Mouse (Mus musculus) urinary bladder, postnatal 4 days (tissue): ENCODE measurements around the gene Ptgir.

Source experiments
- DNase-seq, 2 experiments: peaks; one replicate each; pipeline ENCODE4 v3.0.0; 2021 to 2022; ENCODE audit warnings: low spot score in 2 of 2

Ptgir gene

DNA sequence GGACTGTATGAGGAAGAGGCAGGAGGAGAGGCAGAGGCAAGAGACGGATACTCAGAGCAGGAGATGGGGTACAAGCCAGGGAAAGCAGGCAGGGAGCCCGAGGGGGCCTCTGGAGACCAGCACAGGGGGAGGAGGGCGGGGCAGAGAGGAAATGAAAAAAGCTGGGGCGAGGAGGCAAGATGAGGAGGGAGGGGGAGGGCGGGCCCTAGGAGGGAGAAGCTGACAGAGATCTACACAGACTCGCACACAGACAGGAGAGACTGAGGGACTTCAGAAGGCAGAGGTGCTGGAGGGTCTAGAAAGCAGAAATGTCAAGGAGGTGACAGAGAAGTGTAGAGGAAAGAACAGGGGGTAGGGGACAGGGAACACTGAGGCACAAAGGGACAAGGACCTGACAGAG lies at the start of gene Ptgir:
Ptgir (plus strand) TSS at position 210 of the 400 bp plus-strand sequence.
- DNase-seq: peak in 1 of 2 experiments; percentile 63

DNA sequence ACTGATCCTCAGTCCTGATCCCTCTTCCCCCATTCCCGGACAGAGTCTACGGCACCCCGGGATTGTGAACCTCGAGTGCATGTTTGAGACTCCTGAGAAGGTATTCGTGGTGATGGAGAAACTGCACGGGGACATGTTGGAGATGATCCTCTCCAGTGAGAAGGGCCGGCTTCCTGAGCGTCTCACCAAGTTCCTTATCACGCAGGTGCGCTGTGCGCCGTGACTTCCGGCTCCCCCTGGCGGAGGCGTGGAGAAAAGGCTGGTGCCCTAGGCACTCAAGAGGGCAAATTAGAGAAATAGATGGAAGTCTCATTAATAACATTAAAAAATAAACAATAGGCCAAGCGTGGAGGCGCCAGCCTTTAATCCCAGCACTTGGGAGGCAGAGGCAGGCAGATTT lies 48.0 kb upstream of the Ptgir start:
- no peak for DNase-seq

DNA sequence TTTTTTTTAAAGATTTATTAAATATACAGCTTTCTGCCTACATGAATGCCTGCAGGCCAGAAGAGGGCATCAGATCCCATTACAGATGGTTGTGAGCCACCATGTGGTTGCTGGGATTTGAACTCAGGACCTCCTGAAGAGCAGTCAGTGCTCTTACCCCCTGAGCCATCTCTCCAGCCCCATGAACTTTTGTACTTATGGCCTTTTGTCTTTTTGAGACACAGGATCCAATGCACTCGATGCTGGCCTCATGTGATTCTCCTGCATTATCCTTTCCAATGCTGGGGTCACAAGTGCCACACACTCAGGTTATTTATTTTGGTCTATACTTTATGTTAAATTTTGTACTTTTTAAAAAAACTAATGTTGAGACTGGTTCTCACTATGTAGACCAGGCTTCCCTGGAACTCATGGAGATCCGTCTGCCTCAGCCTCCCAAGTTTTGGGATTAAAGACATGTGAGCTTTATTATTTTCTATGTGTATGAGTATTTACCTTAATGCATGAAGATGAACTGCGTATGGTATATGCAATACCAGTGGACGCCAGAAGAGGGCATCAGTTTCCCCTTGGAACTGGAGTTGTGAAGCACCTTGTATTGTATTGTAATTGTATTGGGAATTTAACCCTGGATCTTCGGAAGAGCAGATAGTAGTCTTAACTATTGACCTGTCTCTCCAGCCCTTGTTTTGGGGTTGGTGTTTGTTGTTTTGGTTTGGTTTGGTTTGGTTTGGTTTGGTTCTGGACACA lies 46.2 kb upstream of the Ptgir start:
- DNase-seq: no peak

DNA sequence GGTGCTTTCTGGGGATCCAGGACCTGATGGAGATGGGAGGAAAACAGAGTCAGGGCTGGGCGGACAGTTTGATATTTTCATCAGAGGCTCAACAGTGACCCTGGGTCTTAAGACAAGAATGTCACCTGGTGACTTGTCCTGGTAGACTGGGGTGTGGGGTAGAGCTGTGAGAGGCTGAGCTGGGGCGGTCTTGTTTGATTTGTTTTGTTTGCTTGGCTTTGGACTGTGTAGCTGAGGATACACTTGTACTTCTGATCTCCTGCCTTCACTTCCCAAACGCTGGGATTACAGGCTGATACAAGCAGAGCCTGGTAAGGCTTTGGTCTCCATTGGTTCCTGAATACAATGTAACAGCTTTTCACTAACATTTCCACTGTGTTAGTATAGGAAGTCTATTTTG lies 38.8 kb upstream of the Ptgir start:
- no peak for DNase-seq

DNA sequence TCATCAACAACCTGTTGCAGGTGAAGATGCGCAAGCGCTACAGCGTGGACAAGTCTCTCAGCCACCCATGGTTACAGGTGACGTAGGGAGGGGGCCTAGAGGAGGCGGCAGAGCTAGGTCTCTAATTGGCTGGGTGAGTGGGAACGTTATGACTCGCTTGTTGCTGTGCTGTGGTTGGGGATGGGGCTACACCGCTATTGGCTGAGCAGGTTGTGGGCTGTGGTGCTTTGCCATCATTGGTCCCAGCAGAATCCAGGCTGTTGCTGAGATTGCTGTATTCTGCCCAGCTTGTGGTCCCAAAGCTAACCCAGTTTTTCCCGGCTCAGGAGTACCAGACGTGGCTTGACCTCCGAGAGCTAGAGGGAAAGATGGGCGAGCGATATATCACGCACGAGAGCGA lies 36.8 kb upstream of the Ptgir start:
- no peak for DNase-seq

DNA sequence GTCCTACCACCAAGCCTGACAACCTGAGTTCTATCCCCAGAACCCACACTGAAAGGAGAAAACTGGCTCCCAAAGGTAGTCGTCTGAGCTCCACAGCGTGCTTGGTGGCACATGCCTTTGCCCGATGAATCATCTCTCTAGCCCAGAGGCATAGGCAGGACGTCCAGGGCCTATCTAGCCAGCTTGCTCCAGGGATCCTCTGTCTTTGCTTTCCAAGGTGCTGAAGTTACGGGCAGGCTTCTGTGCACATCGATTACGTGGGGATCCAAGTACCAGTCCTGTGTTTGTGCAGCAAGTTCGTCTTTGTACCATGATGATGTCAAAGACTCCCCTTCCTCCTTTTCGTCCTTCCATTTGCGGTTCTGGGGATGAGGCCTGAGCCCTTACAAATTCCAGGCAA lies 34.7 kb upstream of the Ptgir start:
- DNase-seq: no peak

DNA sequence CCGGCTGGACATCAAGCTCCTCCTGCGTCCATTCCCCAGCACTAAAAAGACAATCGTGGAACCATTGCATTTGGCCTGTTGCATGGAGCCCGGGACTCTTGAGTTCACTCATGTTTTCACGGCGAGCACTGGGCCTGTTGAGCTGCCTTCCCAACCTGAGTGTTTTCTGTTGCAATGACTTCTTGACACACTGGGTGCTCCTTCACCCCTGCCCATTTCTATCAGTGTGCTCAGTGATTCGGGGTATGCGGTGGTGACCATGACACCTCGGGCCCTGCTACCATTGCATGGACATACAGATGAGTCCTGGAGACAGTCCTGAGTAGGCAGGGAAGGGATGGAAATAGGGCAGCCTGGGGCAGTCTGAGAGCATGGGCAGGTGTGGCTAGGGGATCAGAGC lies 33.8 kb upstream of the Ptgir start:
- DNase-seq: no peak

DNA sequence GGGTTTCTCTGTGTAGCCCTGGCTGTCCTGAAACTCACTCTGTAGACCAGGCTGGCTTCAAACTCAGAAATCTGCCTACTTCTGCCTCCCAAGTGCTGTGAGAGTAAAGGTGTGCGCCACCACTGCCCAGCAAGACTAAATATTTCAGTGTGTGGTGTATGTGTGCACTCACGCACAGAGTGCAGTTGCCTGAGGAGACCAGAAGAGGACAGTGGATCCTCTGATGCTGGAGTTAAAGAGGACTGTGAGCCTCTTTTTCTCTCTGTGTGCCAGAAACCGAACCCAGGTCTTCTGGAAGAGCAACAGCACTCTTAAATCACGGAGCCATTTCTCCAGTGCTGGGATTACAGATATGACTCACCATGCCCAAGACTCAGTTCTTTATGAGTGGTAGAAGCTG lies 32.9 kb upstream of the Ptgir start:
- no peak for DNase-seq

DNA sequence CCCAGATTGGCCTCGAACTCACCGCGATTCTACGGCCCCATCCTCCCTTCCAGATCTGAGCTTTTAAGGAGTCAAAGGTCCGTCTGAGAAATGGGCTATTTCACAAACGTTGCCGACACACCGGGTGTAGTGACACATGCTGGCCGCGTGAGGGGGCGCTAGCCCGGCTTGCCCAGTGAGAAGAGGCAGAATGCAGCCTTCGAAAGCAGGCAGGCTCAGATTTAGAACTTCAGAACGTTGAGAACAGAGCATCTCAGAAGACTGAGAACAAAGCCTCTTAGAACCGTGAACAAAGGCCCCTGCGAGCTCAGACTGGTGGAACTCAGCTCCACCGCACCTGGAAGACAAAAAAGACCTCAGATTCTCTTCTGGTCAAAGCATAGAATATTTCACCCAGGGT lies 32.1 kb upstream of the Ptgir start:
- peak; percentile 67 to 78 for DNase-seq

DNA sequence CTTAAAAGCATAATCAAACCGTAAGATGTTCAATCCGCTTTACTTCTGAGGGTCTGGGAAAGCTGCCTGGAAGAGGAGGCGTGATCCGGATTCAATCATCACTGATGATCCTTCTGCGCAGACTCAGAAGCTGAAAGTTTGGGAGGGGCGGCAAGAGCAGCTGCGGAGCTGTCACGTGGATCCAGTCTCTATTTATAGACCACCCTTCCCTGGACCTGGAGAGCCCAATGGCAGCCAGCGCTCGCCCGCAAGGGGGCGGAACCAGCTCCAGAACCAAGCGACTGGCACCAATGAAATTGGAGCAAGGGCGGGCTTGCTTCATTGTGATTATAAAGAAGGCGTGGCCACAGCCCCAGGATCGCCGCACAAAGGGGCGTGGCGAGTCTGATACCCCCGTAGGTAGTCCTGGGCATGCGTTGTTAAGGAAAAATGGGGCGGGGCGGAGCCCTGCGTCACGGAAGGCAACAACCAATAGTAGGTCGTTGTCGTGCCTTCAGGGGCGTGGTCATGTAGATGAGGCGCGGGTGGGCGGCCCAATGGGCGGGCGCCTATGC lies 31.5 kb upstream of the Ptgir start:
- DNase-seq: peak; percentile 99 to 100

DNA sequence AGATGAGACGGTGACA lies 31.2 kb upstream of the Ptgir start, which contains the start of gene Dact3:
Dact3 (plus strand) TSS at position 8 of the 16 bp plus-strand sequence.
- DNase-seq: no peak

DNA sequence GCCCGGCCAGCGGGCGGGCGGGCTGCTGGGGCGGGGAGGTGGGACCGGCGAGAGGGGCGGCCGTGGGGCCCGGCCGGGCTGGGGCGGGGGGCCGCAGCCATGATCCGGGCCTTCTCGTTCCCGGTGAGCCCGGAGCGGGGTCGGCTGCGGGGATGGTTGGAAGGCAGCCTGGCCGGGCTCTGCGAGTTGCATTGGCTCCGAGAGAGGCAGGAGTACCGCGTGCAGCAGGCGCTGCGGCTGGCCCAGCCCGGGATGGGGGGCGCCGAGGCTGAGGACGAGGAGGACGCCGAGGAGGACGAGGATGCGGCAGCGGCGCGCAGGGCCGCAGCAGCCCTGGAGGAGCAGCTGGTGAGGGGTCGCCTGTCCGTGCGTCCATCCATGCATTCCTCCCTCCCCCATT lies 31.0 kb upstream of the Ptgir start:
- no peak for DNase-seq

DNA sequence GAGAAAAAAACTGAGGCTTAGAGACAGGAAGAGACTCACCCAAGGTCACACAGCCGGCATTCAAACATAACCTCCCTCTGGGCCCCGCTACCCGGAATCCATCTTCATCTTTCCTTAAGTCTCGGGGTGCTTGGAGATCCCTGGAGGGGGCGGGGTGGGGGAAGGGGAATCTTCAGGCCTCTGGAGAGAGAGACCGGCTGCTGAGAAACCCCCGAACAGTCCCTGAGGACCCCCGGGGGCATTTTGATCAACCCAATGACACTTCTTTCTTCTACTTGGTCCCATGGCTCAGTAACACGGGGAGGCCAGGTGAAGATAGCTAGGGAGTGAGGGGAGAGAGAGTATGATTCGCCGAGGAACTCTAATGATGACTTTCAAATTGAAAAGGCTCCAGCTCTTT lies 30.3 kb upstream of the Ptgir start:
- DNase-seq: no peak

DNA sequence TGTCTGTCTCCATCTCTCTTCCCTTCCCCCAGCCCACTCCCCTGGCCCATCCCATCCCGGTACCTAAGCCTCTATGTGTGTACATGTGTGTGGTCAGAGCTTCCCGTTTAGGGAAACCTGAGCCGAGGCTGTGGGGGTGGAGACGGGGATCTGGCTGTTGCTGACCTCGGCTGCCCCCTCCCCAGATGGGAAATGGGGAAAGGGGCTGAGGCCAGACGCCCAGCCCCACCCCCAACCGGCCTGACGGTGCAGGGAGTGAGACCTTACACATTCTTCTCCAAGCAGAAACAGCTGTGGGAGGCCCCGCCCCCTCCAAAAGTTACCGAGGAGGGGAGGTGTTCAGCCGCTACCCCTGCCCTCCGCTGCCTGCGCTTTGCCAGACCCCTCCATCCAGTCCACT lies 29.7 kb upstream of the Ptgir start:
- DNase-seq: peak; percentile 53 to 70

DNA sequence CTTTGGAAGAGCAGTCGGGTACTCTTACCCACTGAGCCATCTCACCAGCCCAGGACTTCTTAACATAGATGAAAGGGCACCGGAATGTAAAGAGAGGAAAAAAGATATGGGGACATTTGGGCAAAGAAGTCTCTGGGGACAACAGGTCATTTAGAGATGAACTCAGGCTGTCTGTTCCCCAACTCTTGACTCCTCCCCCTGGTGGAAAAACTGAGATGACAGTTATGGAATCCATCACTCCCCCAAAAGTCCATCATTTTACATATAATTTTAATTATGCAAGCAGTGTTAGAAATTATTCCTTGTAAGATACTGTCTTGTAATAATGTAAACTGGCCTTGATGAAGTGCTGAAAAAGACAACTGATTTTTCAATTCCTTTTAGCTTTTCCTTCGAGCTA lies 28.6 kb upstream of the Ptgir start:
- DNase-seq: no peak

DNA sequence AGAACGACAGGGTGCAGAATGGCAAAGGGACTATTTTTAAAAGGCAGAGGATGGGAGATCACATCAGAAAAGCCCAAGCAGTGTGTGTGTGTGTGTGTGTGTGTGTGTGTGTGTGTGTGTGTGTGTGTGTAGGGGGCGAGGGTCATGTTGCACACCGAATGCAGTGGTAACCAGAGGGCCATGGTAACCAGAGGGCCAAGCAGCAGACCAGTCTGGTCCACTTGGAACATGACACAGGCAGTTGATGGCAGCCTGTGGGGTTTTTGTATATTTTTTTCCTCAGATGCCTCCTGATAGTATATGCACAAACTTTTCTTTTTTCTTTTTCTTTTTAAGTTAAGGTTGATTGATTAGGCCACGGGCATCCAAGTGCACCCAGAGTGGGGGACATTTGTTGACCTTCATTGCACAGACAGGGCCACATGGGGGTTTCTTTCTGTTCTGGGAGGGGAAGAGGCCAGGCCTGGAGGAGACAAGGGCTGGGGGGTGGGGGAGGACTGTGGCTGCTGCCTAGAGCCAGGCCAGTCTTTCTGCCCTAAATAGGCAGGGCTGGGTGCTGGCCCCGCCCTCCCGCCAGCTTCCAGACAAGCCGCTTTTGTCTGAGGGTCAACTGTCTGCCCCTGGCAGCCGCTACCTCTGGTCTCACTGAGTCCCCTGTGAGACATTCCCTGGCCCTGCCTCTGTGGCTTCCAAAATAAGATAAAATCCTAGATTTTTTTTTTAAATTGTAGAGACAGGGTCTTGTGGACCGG lies 26.3 kb upstream of the Ptgir start:
- no peak for DNase-seq

DNA sequence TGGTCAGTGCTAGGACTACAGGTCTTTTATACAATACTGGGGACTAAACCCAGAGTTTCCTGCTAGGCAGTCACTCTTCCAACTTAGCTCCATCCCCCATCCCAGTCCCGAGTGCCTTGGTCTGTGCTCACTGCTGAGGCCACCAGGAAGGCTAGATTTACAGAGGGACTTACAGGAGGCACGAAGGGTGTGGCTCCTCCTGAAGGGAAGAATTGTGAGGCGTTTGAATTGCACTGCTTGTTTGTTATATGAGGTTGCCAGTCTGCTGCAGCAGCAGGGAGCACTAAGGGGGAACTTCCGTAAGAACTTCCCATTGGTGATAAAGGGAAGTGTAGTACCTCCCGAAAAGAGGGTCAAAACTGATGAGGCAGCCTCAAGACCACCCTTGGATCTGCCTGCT lies 25.7 kb upstream of the Ptgir start:
- no peak for DNase-seq

DNA sequence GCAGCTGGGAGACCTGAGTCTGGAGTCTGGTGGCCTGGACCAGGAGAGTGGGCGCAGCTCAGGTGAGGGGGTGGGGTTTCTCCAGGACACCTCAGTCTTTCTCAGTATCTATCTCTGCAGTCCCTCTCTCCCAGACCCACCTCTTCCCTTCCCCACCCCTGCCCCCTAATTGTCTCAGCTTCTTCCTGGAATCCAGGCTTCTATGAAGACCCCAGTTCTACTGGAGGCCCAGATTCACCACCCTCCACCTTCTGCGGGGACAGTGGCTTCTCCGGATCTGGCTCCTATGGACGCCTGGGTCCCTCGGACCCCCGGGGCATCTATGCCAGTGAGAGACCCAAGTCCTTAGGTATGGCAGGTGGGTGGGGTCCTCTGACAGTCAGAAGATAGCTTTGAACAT lies 23.1 kb upstream of the Ptgir start:
- DNase-seq: no peak

DNA sequence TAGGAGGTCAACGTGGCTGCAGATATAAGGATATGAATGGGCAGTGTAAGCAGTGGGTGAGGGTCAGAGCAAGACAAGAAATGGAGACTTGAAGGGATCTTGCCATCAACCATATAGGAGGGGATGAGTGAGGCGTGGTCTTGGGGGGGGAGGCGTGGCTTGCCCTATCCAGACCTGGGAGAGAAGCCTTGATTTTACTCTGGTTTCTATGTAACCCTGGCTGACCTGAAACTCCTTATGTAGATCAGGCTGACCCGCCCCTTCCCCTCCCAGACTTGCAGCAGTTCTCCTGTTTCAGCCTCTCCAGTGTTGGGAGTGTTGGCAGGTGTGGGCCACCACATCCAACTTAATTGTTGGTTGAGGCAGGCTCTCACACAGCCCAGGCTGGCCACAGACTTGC lies 22.0 kb upstream of the Ptgir start:
- DNase-seq: no peak

DNA sequence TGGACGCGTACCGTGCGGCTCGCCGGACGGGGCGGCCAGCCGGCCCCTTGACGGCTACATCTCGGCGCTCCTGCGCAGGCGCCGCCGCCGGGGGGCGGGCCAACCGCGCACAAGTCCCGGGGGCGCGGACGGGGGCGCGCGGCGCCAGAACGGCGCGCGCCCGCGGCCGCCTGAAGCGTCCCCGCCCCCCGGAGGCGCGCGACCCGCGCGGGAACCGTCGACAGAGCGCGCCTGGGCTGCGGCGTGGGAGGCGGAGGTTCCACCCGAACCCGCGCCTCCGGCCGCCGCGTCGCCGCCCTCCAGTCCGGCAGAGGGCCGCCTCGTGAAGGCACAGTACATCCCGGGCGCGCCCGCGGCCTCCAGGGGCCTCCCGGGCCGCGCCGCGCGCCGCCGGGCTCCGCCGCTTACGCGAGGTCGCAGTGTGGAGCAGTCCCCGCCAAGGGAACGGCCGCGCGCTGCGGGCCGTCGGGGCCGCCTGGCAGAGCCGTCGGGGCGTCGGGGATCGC lies 21.0 kb upstream of the Ptgir start:
- DNase-seq: no peak

DNA sequence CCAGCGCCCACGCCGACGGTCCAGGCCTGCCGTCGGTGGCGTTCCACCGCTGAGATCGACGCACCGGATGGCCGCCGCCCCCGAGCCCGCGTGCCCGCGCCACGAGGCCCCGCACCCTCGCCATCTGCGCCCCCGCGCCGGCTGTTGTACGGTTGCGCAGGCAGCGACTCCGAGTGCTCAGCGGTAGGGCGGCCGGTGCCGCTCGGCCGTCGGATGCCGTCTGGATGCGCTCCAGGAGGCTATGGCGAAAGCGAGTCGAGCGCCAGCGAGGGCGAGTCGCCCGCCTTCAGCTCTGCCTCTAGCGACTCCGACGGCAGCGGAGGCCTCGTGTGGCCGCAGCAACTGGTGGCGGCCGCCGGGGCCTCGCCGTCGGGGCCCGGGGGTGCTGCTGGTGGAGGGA lies 20.4 kb upstream of the Ptgir start:
- DNase-seq: no peak

DNA sequence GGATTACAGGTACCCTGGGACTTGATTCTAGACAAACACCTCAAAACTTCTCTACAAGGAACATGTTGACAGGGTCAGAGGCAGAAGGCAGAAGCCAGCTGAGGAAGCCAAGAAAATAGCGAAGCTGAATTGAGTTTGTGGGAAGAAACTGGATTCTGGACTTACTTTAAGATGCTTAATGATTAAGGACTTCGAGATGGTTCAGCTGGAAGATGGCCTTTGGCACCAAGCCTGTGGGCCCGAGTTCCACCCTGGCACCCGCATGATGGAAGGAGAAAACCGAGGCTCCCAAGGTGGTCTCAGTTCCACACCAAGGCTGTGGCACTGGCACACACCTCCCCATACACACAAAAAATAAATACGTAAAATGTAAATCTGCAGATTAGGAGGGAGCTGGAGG lies 15.8 kb upstream of the Ptgir start:
- peak in 1 of 2 experiments; percentile 57 for DNase-seq

DNA sequence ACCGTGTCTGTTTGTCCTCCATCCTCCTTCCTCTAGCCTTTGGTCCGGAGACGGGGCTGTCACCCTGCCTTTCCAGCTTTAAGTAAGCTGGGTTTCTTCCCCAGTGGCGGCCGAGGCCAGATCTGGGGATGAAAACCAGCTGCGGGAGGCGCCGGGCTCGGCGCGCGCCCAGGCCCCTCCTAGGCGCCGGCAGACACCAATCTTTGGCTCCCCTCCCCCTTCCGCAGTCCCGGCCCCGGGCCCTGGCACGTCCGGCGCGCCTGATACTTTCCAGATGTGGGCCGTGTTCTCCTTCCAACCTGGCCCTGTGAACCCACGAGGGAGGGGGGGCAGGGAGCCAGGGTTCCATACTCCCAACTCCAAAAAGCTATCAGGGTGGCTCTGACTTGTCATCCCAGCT lies 15.3 kb upstream of the Ptgir start:
- peak; percentile 88 to 92 for DNase-seq
